Mouse (Mus musculus) ES-Bruce4 (cell line): ENCODE results near the gene Scrn1.

ENCODE experiments used
- CTCF ChIP-seq: IDR thresholded peaks from one replicate; pipeline ENCODE4 v1.8.1; 2011; ENCODE audit warnings: low read depth, low read length
- EP300 ChIP-seq: IDR thresholded peaks from 2 replicates; pipeline ENCODE4 v1.6.1; 2011; ENCODE audit warnings: low read depth, low read length; ENCODE audit not compliant: insufficient read depth
- POLR2A ChIP-seq: IDR thresholded peaks from one replicate; pipeline ENCODE4 v1.8.1; 2011; ENCODE audit warnings: low read length; ENCODE audit not compliant: insufficient read depth

DNA sequence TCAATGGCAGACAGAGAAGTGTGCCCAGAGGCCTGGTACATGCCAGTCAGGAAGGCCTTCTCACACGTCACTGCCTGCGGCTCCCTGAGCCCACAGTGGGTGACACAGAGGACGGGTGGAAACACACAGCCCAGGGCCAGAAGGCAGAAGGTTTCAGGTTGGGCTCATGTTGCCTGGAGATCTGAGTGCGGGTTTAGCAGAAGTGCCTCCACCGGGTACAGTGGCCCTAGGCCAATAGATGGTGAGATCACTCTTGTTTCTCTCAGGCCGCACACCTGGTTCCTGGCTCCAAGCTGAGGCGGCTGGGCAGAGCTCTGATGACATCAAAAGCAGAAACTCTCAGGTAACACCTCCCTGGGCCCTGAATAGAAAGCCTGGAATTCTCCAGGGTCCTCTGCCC is 70.1 kb downstream of the Scrn1 start:
- TF ChIP-seq CTCF (no peak), POLR2A (no peak), EP300 (no peak)
